Mouse (Mus musculus) Patski (cell line): ENCODE results near the gene Sema3e. TPM values are rescaled to one million over a fixed set of nuclear protein-coding genes. Genes with fewer than 3 reads are reported as not detected.

Experiments used
- ATAC-seq: fragments of 100-300 bp; one replicate; pipeline ENCODE4 v1.8.0; 2021
- CTCF ChIA-PET: fragments of 350-600 bp; sonication (Branson Sonifier 250); formaldehyde crosslinking; loops from one replicate; lab custom pipeline; 2022; ENCODE audit warnings: inconsistent platforms; lab: Charles Lee
- POLR2A ChIA-PET: fragments of 350-600 bp; sonication (Branson Sonifier 250); formaldehyde crosslinking; loops from one replicate; lab custom pipeline; 2022; ENCODE audit warnings: antibody characterized with exemption, inconsistent platforms; lab: Charles Lee
- DNase-seq: peaks from one replicate; pipeline ENCODE4 v3.0.0-alpha.2; 2011; ENCODE audit warnings: low read depth, low spot score
- H3K27me3 ChIP-seq: fragments of 371-371 bp; one replicate; pipeline ENCODE4 v1.5.1; 2021
- CTCF ChIP-seq: fragments of 100-300 bp; IDR thresholded peaks from one replicate; pipeline ENCODE4 v1.5.1; 2021
- in situ Hi-C: fragments of 300-500 bp; cut with MboI; formaldehyde crosslinking; loops from 3 replicates; pipeline ENCODE4 v1.11.1; 2018; ENCODE audit warnings: low pct_unique_long_range_greater_than_20kb, mixed read lengths
- polyA plus RNA-seq: library from polyadenylated mRNA; unstranded; gene quantifications from one replicate; pipeline ENCODE4 v1.2.3, GENCODE M21; 2021

Gene Sema3e
- polyA plus RNA-seq, 1 experiment from 2014 or later, result 3.8 TPM

GRCm38 (mm10) chr5:14267400-14267799 is 242.3 kb downstream of the Sema3e start:
- POLR2A ChIA-PET, result no interaction called here
- no peak for TF ChIP-seq CTCF
- no peak for ATAC-seq
- no peak for DNase-seq
- CTCF ChIA-PET, result no interaction called here
- H3K27me3 ChIP-seq, result peaks cover 6% of the 10 kb centered on the region
- in situ Hi-C loops, result no loop called here

Other genes with a start within 250 kb of the Sema3e start
- gene Speer3, start 233.7 kb upstream of the Sema3e start, polyA plus RNA-seq, result not detected